Mouse (Mus musculus) embryonic stem cell, embryonic (primary cell): ENCODE data around the gene Tmem167b.

Experiments
- CTCF ChIA-PET, 4 experiments: fragments of 300-600 bp in 2 of 4; fragments of 350-600 bp in 2 of 4; sonication (Branson Sonifier 250); formaldehyde crosslinking; loops; one replicate each; lab custom pipeline; 2022; ENCODE audit warnings: inconsistent platforms in 2 of 4; lab: Charles Lee
- POLR2A ChIA-PET, 4 experiments: fragments of 300-600 bp in 2 of 4; fragments of 350-600 bp in 2 of 4; sonication (Branson Sonifier 250); formaldehyde crosslinking; loops; one replicate each; lab custom pipeline; 2022; ENCODE audit warnings: antibody characterized with exemption in 4 of 4, inconsistent platforms in 1 of 4; lab: Charles Lee

The Tmem167b gene

GRCm38 (mm10) chr3:108510716-108511483, 51.4 kb downstream of the Tmem167b start:
- ChIA-PET CTCF (interaction anchor here in 1 of 4 experiments (0.7 to 0.8 kb wide), 2 partner anchors 110 to 149 kb away, joined by 9 to 14 read pairs; no protein-coding TSS in a partner anchor), POLR2A (interaction anchor here in 3 of 4 experiments (0.7 to 1.5 kb wide), 4 partner anchors 13 to 86 kb away, joined by 3 to 4 read pairs (median 3); no protein-coding TSS in a partner anchor)

GRCm38 (mm10) chr3:108510156-108510555, 52.1 kb downstream of the Tmem167b start:
- CTCF ChIA-PET, result interaction anchor here in 1 of 4 experiments (0.7 kb wide), 1 partner anchor 150 kb away, joined by 9 read pairs; no protein-coding TSS in a partner anchor
- POLR2A ChIA-PET, result no interaction called here

DNA sequence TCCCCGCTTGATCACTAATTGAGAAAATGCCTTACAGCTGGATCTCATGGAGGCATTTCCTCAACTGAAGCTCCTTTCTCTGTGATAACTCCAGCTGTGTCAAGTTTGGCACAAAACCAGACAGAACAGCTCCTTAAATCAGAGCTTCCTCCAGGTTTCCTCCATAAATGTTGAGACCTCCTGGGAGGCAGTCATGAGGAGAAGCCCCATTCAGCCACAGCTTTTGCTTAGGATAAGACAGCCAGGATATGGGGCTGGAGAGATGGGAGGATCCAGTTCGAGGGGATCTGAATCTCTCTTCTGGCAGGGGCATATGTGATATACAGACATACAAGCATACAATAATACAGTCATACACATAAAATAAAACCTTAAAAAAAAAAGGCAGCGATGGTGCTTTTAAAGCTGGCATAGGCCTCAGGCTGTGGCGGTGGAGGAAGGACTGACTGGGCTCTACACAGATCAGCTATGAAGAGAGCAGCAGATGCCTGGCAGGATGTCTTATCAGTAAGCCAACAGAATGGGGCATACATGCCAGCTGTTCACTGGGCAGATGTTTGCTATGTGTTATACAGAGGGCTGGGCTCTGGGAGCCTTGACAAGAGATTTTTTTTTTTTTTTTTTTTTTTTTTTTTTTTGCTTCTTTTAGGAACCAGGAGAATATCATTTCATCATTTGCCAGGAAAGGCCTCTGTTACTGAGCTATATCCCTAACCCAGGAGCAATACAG, 53.4 kb downstream of the Tmem167b start:
- ChIA-PET POLR2A (interaction anchor here (0.5 to 1.0 kb wide), 5 partner anchors 21 to 298 kb away, joined by 3 to 5 read pairs (median 4); partner anchors contain the start of gene Atxn7l2 (in 1 of the 4)), CTCF (interaction anchor here in 2 of 4 experiments (0.6 to 0.7 kb wide), 2 partner anchors 29 kb away, joined by 3 to 6 read pairs; no protein-coding TSS in a partner anchor)
